Mouse (Mus musculus) kidney, adult 8-10 months (tissue): ENCODE data around the gene Tfcp2.

Source experiments
- DNase-seq, 2 experiments: peaks; one replicate each; pipeline ENCODE4 v3.0.0; 2022

The Tfcp2 gene

DNA sequence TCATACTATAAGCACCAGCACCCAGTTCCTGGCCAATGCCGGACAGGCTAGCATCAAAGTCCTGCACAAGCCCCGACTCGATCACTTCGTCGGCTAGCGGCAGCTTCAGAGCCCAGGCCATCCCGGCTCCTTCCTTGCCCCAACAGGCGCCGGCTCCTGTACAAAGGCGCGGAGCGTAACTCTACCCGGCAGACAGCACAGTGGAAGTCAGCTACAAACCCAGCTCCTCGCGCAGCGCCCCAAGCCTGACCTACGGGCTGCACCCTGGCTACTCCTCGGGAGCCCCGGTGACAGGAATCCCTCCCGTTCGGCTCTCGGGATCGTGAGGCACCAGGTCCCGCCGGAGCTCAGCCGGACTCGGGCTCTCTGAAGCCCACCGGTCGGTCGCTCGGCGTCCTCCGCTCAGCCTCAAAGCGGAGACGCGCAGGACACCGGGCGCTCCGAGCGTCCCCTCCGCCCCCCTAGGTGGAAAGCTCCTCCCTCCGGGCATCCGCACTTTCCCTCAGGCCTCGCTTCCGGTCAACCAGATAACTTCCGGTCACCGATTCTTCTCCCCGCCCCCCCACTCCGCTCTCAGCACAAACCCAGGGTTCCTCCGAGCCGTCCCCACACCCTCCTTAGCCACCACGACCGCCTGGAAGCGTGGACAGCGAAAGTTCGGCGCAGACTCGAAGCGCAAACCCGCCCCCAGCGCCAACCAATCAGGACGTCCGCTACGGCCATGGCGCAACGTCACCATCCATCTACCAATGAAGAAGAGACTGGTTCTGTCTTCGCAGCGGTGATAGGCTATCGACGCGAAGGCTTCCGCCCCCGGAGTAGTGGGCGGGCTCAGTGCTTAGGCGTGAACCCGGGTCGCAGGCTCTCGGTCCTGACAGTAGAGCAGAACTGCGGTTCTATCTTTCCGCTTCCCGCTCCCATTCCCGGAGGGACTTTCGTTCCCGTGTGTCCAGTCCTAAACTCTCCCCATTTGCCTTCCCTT is at the start of gene Tfcp2:
Gene Tfcp2 (minus strand): TSS at position 683 of the 982 bp plus-strand sequence.
- DNase-seq: peak; percentile 99

DNA sequence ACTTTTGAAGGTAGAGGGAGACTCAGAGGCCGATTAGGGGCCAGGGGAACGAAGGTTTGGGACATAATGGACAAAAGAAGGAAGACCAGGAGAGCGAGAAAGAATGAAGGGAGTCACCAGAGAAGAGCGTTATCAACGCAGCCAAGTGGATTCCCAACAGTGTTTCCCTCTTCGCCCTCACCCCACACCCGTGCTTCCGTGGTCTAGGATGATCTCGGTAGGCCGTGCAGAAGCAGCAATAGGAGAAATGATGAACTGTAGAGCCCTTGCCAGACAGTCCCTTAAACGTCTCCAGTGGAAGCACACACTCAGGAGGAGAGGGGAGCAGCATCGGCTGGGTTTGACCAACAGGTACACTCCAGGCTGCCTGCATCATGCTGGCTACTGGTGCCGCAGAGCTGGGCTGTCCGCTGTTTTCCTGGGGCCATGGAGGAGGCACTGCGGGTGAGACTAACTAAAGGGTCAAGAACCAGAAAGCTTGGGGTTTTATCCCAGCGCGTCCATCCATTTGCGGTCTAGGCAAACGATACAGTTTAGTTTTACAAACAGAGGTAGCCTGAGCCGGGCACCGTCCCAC is 49.0 kb upstream of the Tfcp2 start:
- no peak for DNase-seq

DNA sequence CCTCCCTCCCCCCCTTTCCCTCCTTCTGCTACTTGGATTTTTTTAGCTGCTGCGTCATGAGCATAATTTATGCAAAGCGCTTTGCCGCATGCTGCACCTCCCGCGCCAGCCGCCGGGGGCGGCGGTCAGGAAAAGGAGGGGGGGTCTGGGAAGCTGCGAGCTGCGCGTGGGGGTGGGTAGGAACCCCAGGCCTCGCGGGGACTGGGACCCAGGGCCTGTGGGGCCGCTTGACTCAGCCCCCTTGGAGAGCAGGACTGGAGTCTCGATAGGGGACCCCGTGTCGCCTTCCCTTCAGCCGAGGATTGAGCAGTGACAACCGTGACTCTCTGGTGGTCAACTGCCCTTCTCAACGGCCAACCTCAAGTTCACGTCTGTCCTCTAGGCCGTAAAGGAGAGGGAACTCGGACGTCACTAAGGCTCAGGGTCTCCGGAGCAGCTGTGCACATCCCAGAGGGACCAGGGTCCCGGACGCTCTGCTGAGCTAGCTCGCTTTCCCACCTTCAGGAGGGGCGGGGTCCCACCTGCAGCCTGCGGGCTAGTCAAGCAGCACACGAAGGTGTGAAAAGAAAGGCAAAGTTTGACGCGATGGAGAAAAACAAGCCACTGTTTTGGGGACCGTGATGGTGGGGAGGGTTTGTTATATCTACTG is 48.4 kb upstream of the Tfcp2 start:
- DNase-seq: peak; percentile 81 to 82

DNA sequence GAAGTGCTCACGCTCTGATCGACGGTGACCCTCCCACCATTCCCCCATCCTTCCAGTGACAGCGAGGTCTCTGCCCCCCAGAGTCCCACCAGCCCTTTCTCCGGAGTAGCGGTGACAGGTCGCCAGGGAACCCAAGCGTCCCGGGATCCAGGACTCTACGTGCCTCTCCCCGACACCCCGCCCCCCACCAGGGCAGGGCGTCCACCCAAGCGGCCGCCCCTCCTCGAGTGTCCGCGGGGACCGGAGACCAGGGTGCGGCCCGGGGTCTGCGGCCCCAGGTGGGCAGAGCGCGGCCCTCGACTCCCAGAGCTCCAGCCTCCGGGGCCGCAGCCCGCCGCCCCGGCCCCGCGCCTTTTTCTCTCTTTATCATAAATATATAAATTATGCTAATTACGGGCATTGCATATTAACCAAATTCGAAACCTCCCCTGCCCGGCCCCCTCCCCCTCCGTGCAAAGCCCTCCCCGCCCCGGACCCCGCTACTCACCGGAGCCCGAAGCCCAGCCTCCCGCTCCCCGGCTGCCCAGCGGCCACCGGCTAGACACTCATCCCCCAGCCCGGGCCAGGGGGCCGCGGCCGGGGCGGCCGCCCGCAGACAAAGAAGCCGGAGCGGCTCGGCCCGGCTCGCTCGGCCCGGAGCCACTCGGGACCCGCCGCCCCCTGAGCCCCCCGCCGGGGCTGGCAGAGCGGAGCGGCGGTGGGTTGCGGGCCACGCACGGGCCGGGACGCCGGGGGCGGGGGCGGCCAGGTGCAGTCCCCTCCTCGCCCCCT is 47.7 kb upstream of the Tfcp2 start, which contains the start of gene Pou6f1:
Gene Pou6f1 (minus strand): TSS at position 709 of the 771 bp plus-strand sequence.
- DNase-seq: peak; percentile 64 to 71

DNA sequence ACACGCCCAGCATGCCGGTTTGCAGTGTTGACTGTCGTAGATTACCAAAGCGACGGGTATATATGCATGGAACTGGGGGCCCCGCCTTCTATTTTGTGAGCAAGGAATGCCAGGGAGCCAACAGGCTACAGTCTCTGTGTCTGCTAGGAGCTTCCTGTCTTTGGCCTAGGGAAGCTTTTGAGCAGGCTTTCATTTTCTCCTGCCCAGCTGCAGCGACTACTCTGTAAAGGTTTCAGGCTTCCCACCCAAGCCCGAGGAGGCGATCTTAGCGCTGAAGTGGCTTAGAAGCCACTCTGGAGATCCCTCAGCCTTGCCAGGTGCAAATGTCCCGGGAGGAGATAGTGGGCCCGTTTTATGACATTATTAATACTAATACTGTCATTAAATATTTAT is 47.1 kb upstream of the Tfcp2 start:
- DNase-seq: peak in 1 of 2 experiments; percentile 64

DNA sequence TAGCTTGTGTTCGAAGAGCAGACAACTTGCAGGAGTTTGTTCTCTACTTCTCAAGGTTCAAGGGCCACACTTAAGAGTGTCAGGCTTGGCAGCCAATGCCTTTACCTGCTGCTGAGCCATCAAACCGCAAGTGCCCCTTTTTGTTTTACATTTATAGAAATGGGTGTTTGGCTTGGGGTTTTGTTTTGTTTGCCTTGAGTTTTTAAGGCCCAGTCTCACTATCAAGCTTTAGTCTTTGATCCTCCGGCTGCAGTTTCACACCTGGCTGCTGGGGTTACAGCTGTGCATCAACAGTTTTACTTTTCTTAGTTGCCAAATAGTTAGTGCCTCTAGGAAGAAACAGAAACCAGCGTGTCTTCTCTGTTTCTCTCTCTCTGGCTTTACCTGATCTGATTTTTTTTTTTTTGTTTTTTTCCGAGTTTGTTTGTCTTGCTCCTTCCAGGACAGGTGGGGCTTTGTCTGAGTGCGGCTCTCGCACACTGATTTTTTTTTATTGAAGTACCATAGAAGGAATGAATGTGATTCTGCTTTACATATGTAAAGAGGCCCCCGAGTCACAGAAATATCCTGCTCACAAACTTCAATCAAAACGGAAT is 46.6 kb upstream of the Tfcp2 start:
- DNase-seq: no peak

DNA sequence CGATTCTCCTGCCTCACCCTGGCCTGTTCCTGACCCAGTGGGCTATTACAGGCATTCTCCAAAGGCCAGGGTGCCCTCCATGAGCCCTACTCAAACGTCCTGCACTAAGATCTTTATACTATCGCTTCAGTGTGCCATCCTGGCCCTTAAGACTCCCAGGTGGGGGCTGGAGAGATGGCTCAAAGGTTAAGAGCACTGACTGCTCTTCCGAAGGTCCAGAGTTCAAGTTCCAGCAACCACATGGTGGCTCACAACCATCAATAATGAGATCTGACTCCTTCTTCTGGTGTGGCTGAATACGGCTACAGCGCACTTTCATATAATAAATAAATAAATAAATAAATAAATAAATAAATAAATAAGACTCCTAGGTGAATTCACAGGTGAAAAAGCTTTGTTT is 41.0 kb upstream of the Tfcp2 start:
- DNase-seq: peak in 1 of 2 experiments; percentile 50

DNA sequence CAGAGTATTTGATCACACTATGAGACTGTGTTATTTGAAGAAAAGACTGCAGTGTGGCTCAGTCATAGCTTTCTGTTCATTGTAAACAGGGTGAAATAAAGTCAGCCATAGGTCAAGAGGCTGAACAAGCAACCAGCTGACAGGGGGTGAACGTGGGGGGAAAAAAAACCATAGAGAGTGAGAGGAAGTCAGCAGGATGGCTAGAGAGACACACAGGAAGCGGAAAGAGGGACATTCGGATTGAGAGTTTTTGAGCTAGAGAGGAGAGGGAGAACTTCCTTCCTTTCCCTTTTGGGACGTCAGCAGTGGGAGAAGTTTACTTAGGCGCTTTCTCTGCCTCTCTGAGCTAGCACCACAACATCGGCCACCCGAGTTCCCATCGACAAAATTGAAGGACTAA is 38.6 kb upstream of the Tfcp2 start:
- DNase-seq: no peak

DNA sequence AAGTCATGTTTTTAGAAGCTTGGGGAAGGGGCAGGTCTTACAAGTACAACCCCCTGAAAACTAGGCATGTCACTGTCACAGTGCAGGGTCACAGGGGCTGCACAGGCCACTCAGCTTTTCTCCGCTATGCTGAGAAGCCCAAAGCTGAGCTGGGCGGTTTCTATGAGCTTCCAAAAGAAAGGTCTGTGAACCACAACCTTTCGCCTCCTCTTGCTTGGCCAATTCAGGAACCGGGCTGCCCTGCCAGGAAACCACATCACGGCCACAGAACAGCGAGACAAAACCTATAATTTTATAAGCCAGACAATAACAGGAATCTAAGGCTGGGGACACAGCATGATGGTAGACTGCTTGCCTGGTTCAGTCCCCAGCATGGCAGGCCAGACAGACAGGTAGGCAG is 36.5 kb upstream of the Tfcp2 start:
- no peak for DNase-seq

DNA sequence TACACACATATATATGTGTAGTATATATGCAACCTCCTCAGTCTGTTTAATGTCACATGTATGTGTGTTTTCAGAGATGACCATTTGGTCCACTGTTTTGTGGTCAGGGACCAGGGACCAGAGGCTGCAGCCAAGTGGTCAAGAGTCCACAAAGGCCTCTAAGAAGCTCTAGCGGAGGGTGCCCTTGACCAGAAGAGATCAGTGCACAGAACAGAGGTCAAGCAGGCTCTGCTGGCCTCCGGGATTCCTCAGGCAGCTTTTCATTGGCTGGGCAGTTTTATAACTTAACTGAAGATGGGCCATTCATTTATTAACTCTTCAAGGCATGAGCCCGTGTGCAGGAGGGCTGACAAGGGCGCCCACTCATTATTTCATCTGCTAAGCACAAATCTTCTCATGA is 35.4 kb upstream of the Tfcp2 start:
- DNase-seq: peak; percentile 84 to 90

DNA sequence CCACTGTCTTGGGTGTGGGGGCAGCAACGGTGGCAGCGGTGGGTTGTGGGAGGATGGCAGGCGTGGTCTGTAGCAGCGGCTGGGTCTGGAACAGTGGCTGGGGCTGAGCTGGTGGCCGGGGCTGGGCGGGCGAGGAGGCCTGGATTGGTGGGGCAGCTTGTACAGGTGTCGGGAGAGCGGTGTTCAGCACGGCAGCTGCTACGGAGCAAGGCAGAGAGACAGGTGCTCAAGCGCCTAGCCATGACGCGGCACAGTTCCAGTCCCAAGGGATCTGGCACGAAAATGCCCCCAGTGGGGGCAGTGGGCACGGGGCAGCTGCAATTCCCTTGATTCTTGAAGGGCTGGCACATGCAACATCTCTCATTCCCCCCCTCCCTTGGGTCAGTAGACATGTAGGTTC is 34.1 kb upstream of the Tfcp2 start:
- no peak for DNase-seq

DNA sequence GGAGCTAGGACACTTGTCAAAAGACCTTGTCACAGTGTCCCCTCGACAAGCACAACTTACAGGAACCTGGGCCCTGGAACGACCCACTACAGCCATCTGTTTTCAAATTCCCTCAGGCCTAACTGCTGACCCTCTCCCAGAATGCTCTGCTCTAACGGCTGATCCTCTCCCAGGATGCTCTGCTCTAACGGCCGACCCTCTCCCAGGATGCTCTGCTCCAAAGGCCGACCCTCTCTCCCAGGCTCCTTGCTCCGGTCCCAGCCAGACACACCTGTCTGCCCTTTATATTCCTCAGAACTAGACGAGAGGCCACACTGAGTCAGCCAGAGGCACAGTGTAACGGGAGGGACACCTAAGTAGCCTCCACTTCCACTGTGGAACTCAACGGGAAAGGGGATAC is 28.3 kb upstream of the Tfcp2 start:
- no peak for DNase-seq

DNA sequence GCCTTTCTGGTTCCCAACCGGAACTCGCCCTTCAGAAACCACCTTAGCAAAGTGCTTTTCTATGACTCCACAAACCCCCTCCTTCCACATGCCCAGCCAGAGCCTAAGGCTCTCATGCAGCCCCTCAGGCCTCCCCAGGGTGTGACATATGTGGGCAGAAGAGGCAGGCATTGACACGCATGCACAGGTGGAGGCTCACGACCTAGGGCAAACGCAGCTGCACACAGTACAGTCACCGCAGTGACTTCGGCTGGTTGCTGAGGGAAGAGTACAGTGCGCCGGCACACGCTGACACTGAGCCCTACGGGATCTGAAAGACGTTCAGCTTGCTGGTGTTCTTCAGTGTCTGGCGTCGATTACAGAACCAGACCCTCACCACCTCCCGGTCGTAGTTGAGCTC is 26.2 kb upstream of the Tfcp2 start:
- DNase-seq: no peak

DNA sequence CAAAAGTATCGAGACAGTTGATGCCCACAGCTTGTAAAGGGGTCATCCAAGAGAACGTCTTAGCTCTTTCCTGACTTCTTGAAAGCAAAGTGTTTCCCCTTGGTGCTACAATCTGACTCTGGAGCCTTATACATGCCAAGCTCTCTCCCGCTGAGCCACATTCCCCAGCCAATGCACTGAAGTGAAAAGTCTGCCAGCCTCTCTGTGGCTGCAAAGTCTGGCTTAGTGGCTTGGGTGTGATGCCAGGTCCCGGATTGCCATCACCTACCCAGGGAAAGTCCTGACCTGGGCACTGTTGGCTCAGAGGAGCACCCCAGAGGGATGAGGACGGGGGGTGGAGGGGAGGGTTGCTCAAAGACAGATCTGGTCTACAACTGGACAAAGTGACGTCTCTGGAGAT is 25.0 kb upstream of the Tfcp2 start:
- DNase-seq: peak in 1 of 2 experiments; percentile 42

DNA sequence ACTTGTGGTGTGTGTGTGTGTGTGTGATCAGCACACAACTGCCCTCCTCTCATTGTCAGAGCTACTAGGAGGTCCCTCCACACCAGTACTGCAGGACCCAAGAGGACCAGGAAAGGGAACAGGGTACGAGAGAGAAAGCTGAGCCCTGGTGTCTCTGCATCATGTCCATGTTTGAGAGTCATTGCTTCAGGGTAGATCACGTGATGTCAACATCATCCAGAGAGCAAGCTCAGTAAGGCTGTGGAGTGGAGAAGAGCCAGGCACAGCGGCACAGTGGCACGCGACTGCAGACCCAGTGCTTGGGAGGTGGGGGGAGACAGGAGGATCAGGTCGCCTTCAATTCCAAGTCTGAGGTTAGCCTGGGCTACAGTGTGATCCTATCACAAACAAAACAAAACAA is 24.6 kb upstream of the Tfcp2 start:
- DNase-seq: no peak

DNA sequence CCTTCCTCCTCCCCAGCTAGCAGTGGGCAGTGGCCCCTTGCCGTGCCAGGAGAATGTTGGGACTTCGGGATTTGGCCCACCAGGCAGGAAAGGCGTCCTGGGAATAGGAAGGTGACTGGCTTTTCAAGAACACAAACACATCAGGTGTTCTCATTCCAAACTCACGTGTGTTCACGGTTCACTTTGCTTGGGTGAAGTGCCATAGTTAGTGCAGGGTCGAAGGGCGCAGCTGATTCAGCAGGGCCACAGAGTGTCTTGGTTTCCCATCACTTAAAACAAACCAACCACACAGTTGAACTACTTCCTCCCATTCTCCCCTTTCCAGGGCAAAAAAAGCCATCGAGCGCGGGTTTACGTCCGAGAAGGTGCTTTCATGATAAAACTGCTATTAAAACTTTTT is 23.6 kb upstream of the Tfcp2 start:
- DNase-seq: peak; percentile 82 to 84

DNA sequence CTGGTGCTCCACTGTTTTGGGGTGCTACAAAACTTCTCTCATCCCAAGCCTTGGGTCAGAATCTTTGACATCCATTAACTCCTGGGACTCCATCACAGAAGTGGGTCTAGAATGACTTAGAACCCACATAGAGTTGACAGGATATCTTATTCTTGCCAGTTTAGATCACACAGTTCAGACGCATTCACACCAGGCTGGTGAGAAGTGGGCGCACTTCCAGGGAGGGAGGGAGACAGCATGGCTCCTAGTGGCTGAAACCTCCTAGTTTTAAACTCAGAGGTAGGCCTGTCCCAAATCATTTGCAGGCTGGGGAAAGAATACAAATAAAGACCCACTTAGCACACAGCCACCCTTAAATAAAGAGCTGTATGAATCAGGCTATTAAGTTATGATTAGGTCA is 22.6 kb upstream of the Tfcp2 start:
- DNase-seq: no peak

DNA sequence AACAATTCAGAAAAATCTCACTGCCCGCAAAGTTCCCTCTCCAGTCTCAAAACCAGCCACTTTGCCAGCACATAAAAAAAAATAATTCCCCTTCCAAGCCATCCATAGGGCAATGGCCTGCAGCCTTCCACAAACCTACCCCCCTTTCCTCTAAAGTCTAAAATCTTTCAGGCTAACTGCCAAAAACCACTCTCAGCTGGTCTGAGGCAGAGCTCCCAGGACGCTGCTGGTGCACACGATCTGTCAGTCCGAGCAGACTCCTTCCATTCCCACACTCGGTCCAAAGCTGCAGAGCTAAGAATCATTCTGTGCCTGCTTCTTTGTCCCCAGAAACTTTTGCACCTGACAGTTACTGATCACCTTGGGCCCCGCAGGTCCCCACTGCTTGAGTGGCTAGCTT is 22.1 kb upstream of the Tfcp2 start:
- peak; percentile 38 to 70 for DNase-seq

DNA sequence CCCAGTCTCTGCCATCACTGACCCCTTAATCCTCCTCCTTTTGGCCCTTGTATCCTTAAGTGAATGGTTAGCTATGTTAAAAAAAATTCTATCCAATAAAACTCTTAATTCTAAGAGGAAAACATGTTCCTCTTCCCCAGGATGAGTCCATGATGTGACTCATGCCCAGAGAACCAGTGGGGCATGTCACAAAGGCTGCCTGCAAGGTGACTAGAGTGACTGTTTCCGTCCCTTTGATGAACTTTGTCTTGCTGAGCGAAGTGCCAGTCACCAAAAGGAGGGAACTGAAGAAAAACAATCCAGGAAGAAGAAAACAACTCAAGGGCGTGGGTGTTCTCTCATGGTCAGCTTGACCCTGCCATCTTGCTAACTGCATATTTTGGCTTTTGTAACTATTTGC is 17.4 kb upstream of the Tfcp2 start:
- no peak for DNase-seq

DNA sequence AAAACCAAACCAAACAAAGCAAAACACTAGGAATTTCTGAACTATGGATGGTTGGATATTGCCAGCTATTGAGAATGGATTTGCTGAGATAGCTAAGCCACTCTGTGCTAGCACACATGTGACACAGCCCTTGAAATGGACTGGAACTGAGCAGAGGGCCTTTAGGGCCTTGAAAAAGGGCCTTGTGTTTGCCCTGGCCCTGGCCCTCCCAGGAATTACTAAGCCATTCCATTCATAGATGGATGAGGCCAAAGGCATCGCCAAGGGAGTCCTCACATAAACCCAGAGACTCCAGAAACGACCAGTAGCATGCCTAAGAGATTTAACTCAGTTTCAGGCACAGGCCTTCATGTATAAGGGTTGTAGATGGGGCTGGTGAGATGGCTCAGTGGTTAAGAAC is 14.7 kb upstream of the Tfcp2 start:
- no peak for DNase-seq

DNA sequence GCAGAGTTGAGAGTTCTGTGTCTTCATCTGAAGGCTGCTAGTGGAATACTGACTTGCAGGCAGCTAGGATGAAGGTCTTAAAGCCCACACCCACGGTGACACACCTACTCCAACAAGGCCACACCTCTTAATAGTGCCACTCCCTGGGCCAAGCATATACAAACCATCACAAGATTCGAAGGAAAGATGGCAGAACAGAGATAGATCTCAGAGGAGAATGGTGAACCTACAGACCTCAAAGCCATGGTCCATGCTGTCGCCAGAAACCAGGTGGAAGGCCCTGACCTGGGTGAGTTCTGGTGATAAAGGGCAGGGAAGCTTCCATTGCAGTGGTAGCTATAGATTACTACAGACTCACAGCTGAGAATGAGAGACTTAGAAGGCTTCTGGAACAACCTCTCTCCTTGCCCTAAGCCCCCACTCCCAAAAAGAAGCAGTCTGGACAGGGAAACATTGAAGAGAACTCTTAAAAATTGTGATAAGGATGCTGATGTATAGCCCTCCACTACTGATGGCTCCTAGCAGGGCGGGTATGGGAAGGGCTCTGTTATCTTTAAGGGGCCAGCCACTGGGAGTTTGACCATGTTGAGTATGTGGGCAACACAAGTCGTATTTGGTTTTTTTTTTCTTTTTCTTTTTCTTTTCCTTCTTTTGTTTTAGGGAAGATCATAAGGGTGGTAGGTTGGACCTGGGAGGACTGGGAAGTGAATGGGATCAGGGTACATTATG is 6.1 kb upstream of the Tfcp2 start:
- no peak for DNase-seq

DNA sequence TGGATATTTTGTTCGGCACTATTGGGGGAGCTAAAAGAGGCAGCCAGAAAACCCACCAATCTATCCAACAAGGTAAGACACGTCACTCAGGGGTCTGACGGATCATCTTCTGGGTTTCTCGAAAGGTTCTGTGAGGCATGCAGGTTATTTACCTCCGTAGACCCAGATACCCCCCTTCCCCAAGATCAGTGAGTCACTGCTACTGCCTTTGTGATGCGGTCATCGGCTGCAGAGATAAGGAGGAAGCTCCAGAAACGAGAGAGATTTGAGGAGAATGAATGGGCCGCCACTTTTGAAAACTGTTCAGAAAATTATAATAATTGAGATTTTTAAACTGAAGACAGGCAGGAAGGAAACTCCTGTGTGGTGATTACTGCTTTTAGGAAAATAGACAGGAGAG is 4.6 kb upstream of the Tfcp2 start:
- no peak for DNase-seq
